Comparison of ENCODE assay signal across 20 mouse cellular contexts in the genomic region with DNA sequence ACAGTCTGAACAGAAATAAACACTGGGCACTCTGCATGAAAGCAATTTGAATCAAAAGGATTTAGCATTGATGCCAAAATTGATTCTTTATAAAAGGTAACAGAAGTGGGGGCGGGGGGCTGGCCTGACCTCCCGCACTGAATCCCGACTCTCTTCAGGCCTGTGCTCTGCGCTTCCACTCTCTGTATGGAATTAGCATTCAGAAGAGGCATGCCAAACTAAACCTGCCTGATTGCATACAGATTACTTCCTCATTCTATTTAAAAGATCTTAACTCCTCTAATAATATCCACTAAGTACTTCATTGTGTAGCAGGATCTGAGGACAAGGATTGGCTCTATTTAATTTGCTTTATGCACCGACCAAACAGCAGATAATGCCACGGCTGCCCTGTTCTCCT. TPM values are rescaled to one million over a fixed set of nuclear protein-coding genes. Genes with fewer than 3 reads are reported as not detected.
A peak's percentile ranks its signal among the peaks of the same experiment; 100 is the strongest.
DNase-seq lines count a peak whose midpoint lies in the region; ATAC-seq and TF ChIP-seq lines count a peak whose summit lies in the region.
"Had no signal": no experiment of that assay in that cellular context is flagged by ENCODE, and none has a peak within 500 bp of the region (broad histone marks: within the 10 kb centered on the region; RNA-seq: fewer than 3 reads in every experiment).

No protein-coding gene starts in this region.

- H3K4me3 ChIP-seq in hindbrain, embryonic 16.5 days (ENCODE audit: low read length) = no peak overlapping the region
- no peak overlapping the region for H3K4me3 ChIP-seq in hindbrain, embryonic 13.5 days
- H3K4me3 ChIP-seq: embryonic facial prominence, embryonic 12.5 days; heart, embryonic 10.5 days had no signal

- H3K36me3 ChIP-seq in hindbrain, embryonic 16.5 days (ENCODE audit: control insufficient read depth, insufficient read depth, low read length) = no peaks in the 10 kb centered on the region
- H3K36me3 ChIP-seq in hindbrain, embryonic 13.5 days = no peaks in the 10 kb centered on the region
- H3K36me3 ChIP-seq: embryonic facial prominence, embryonic 12.5 days; heart, embryonic 10.5 days had no signal

- no peak overlapping the region for H3K27ac ChIP-seq in hindbrain, embryonic 16.5 days (ENCODE audit: low read depth, low read length)
- no peak overlapping the region for H3K27ac ChIP-seq in hindbrain, embryonic 13.5 days
- H3K27ac ChIP-seq: embryonic facial prominence, embryonic 12.5 days; heart, embryonic 10.5 days had no signal

- ATAC-seq in hindbrain, embryonic 16.5 days = peak; percentile 58
- no peak for ATAC-seq in hindbrain, embryonic 13.5 days (ENCODE audit: low FRiP score)
- peak; percentile 67 for ATAC-seq in megakaryocyte progenitor cell, adult 5-6 weeks (replicated peaks; ENCODE audit: poor library complexity)
- ATAC-seq: activated CD4-positive, CD25-positive, alpha-beta regulatory T cell, adult 4 months; inflammation-experienced regulatory T-cells, adult 6 months had no signal

- H3K27me3 ChIP-seq in hindbrain, embryonic 16.5 days (replicated peaks; ENCODE audit: control insufficient read depth, insufficient read depth, low read length) = no peaks in the 10 kb centered on the region
- no peaks in the 10 kb centered on the region for H3K27me3 ChIP-seq in hindbrain, embryonic 13.5 days
- H3K27me3 ChIP-seq: embryonic facial prominence, embryonic 12.5 days; Patski had no signal

- no peak for TF ChIP-seq CTCF in brain, embryonic 14.5 days (IDR thresholded peaks at IDR 0.05; ENCODE audit: borderline replicate concordance, extremely low read depth, insufficient read depth, insufficient read length)

- no peak for TF ChIP-seq POLR2A in brain, embryonic 14.5 days (IDR thresholded peaks at IDR 0.05; ENCODE audit: borderline replicate concordance, extremely low read depth, insufficient read depth, insufficient read length, poor library complexity, severe bottlenecking)

- DNase-seq in A20 (ENCODE audit: low read depth, low spot score) = peak; percentile 54
- peak; percentile 36 for DNase-seq in brain, embryonic 14.5 days (ENCODE audit: low read depth)
- DNase-seq in frontal cortex, postnatal 10 days (ENCODE audit: low spot score in 2 of 2) = no peak
- DNase-seq in lung, postnatal 4 days = no peak
- no peak for DNase-seq in adrenal gland, postnatal 14 days
- DNase-seq: gastrocnemius, postnatal 10 days; kidney, adult 9 months; kidney, postnatal 4 days; lung, adult 18-20 months; right cerebral cortex, adult 18-20 months; thymus, postnatal 25 days had no signal

- 56% methylated on average over 6 of the region's 6 CpGs for WGBS in hindbrain, embryonic 16.5 days
- WGBS in hindbrain, embryonic 13.5 days = 56% methylated on average over 6 of the region's 6 CpGs

- no peaks in the 10 kb centered on the region for H3K9me3 ChIP-seq in hindbrain, embryonic 16.5 days (ENCODE audit: control insufficient read depth, low read length)
- H3K9me3 ChIP-seq in hindbrain, embryonic 13.5 days = no peaks in the 10 kb centered on the region
- H3K9me3 ChIP-seq: embryonic facial prominence, embryonic 12.5 days; heart, embryonic 10.5 days had no signal

- no peak overlapping the region for H3K4me2 ChIP-seq in hindbrain, embryonic 16.5 days (ENCODE audit: low read length)
- no peak overlapping the region for H3K4me2 ChIP-seq in hindbrain, embryonic 13.5 days
- H3K4me2 ChIP-seq: embryonic facial prominence, embryonic 12.5 days; liver, embryonic 11.5 days had no signal

- H3K4me1 ChIP-seq in hindbrain, embryonic 16.5 days (ENCODE audit: control insufficient read depth, insufficient read depth, low read depth, low read length) = no peaks in the 10 kb centered on the region
- H3K4me1 ChIP-seq in hindbrain, embryonic 13.5 days (replicated peaks) = no peaks in the 10 kb centered on the region
- H3K4me1 ChIP-seq: embryonic facial prominence, embryonic 12.5 days had no signal

- H3K9ac ChIP-seq in hindbrain, embryonic 16.5 days (ENCODE audit: low read depth, low read length) = no peak overlapping the region
- no peak overlapping the region for H3K9ac ChIP-seq in hindbrain, embryonic 13.5 days
- H3K9ac ChIP-seq: embryonic facial prominence, embryonic 12.5 days had no signal

RNA-seq across cellular contexts. Expression of a gene that starts 16.2 kb away (rescaled TPM):
- 11.0 and 11.6 TPM in 2 replicates for polyA plus RNA-seq in hindbrain, embryonic 16.5 days (2015; fragmentation: Nextera tagmentation; extraction: Ambion mirVana)
- 5.5 TPM in 2 replicates for polyA plus RNA-seq in hindbrain, embryonic 13.5 days (2015; fragmentation: Nextera tagmentation; extraction: Ambion mirVana)
- 5.1 and 7.4 TPM in 2 replicates for polyA plus RNA-seq in brain, embryonic 14.5 days (2012; rRNA removed)
- total RNA-seq in megakaryocyte progenitor cell, adult 5-6 weeks (2015) = 0.05 and 0.15 TPM in 2 replicates
- total RNA-seq in megakaryocyte progenitor cell, adult 5-6 weeks (2017) = 0.27 and 1.2 TPM in 2 replicates
- total RNA-seq in adrenal gland, postnatal 14 days (2021) = 5.1 and 7.2 TPM in 2 replicates

RNA-seq across cellular contexts. Expression of a gene that starts 38.5 kb away (rescaled TPM):
- 0.77 and 0.78 TPM in 2 replicates for polyA plus RNA-seq in hindbrain, embryonic 16.5 days (2015; fragmentation: Nextera tagmentation; extraction: Ambion mirVana)
- polyA plus RNA-seq in hindbrain, embryonic 13.5 days (2015; fragmentation: Nextera tagmentation; extraction: Ambion mirVana) = 0.92 and 0.93 TPM in 2 replicates
- polyA plus RNA-seq in brain, embryonic 14.5 days (2012; rRNA removed) = 1.0 and 1.6 TPM in 2 replicates
- total RNA-seq in megakaryocyte progenitor cell, adult 5-6 weeks (2015) = 0.88 and 1.2 TPM in 2 replicates
- 0.87 and 1.0 TPM in 2 replicates for total RNA-seq in megakaryocyte progenitor cell, adult 5-6 weeks (2017)
- total RNA-seq in adrenal gland, postnatal 14 days (2021) = 0.63 and 0.94 TPM in 2 replicates

Comparison
In these comparisons a context has a peak if more than half of its experiments do, and no peak if none do; other contexts are left out.
1. DNase-seq: peak in A20 (single experiment) and brain, embryonic 14.5 days (single experiment); none in frontal cortex, postnatal 10 days (0 of 2), lung, postnatal 4 days (0 of 2) and adrenal gland, postnatal 14 days (single experiment).